Mouse (Mus musculus): ENCODE results near the gene Gli3. TPM values are rescaled to one million over a fixed set of nuclear protein-coding genes. Genes with fewer than 3 reads are reported as not detected.

Gli3 gene
- total RNA-seq, 2 experiments from 2014 or later: 3.3 to 4.7 TPM

GRCm38 (mm10) chr13:15488065-15488464 is 25.0 kb downstream of the Gli3 start:
- no peak for DNase-seq (ENCODE audit: low spot score in 2 of 2)

DNA sequence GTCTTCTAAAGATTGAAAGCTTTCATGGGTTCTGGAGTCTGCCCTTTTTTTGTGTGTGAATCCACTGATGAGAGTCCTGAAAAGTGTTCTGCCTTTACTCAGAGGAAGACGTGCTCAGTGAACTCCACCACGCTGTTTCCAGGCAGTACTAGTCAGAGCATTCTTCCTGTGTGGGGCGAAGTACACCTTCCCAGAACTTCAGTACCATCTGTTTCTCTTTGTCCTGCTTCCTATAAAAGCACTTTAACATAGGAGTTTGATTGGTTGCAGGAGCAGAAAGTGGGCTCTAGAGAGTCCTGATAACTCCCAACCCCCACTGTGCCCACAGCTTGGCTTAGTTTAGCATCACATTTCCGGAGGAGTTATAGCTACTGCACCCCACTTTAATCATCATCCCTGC is 32.8 kb downstream of the Gli3 start:
- no peak for DNase-seq (ENCODE audit: low spot score in 2 of 2)

DNA sequence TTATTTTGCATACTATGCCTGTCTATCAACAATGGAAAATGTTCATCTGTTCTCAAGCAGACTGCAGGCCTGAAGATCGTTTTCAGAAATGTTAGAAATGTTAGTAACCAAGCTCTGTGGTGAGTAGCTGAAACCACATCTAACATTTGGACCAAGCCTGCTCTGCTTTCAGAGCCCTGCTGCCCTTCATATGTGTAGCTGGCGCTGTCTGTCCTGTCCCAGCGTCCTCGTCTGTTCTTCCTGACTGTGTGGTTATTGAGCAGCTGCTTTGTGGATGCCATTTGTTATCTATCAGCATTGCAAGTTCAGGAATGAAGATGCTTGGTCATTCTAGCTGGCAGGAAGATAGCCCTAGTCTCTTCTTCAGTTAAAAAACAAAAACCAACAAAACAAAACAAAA is 35.3 kb downstream of the Gli3 start:
- DNase-seq (ENCODE audit: low spot score in 2 of 2): no peak

DNA sequence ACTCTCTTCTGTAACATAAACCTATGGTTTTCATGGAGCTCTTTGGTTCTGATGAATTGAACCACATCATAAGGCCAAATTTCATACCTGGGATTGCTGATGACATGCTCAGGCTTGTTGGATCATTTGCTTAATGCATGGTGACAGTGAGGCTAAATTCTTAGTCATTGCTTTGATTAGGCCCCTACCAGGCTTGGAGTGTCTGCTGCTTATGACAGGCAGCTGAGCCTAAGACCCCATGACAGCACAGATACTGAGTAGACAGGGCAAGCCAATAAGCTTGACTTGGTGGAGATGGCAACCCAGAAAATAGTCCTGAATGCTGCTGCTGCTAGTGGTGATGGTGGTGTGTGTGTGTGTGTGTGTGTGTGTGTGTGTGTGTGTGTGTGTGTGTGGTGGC is 47.9 kb downstream of the Gli3 start:
- no peak for DNase-seq (ENCODE audit: low spot score in 2 of 2)

GRCm38 (mm10) chr13:15513114-15513513 is 50.1 kb downstream of the Gli3 start:
- no peak for DNase-seq (ENCODE audit: low spot score in 2 of 2)

DNA sequence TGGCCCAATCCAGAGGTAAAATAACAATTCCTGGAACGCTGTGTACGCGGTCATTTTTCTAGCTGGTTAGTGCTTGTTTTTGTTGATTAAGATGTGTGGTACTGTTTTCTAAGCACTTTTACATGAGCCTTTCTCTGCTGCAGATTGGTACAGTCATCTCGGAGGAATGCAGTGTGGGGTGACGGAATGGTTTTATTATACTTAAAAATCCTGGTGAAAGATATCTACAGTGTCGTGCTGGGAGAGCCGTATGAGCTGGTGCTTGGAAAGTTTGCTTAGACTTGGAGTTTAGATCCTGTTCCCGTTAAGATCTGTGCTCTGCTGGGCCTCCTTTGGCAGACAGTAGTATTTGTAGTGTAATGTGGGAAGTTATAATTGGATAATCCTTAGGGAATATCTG is 51.0 kb downstream of the Gli3 start:
- no peak for DNase-seq (ENCODE audit: low spot score in 2 of 2)

GRCm38 (mm10) chr13:15517048-15517760 is 54.2 kb downstream of the Gli3 start:
- DNase-seq (ENCODE audit: low spot score in 2 of 2): no peak

DNA sequence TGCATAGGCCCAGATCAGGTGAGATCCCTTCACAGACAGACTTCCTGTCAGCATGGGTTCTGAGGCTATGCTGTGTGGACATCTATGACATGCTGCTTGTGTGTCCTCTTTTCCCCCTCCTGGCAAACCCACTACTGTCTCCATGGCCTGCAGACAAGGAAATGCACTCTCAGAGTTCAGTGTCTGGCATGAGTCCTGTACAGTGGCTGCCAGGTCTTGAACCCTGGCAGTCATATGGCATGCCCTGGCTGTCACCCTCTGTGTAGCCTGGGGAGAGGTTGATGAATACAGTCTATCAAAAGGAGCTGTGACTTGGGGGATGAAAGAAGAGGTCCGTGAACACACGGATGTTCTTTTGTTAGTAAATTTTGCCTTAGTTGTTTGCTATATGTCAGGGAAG is 57.3 kb downstream of the Gli3 start:
- no peak for DNase-seq (ENCODE audit: low spot score in 2 of 2)

DNA sequence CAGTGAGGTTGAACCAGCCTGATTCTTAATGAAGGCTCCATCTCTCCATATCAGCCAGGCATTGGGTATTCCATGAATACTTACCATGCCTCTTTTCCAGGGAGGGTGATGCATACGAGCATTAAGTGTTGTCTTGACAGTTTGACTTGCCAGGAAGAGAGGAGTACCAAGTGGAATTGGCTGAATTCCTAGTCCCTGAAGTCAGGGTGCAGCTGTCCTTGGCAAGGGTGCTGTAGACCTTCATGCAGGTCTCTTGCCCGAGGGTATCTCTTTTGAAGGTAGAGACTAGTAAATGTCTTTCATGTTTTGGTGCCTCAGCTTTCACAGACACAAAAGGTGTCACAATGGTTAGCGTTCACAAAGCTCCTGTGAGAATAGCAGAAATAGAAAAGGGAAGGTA is 59.1 kb downstream of the Gli3 start:
- no peak for DNase-seq (ENCODE audit: low spot score in 2 of 2)

DNA sequence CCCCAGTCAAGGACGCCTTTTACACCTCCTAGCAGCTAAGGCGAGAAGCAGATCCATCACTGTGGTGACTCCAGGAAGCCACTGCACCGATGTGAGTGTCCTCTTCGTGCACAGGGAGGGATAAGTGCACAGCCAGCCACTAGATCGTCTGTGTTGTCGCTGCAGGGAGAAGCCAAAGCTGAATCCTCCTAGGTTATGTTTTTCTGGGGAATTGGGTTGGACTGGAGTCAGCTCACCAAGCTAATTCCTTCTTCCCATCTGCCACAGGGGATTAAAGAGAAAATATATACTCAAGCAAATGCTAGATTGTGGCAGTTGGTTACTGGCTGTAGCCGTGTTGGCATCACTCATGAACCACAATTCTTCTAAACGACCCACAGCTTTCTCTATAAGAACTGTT is 61.2 kb downstream of the Gli3 start:
- DNase-seq (ENCODE audit: low spot score in 2 of 2): no peak

GRCm38 (mm10) chr13:15526691-15527090 is 63.7 kb downstream of the Gli3 start:
- DNase-seq (ENCODE audit: low spot score in 2 of 2): no peak

GRCm38 (mm10) chr13:15531568-15531967 is 68.5 kb downstream of the Gli3 start:
- DNase-seq (ENCODE audit: low spot score in 2 of 2): no peak

- no peak for DNase-seq (ENCODE audit: low spot score in 2 of 2)
Measured at GRCm38 (mm10) chr13:15537206-15537605, 74.2 kb downstream of the Gli3 start.

- DNase-seq (ENCODE audit: low spot score in 2 of 2): no peak
Measured at GRCm38 (mm10) chr13:15537611-15538010, 74.6 kb downstream of the Gli3 start.

GRCm38 (mm10) chr13:15538389-15538788 is 75.4 kb downstream of the Gli3 start:
- no peak for DNase-seq (ENCODE audit: low spot score in 2 of 2)

- peak in 1 of 2 experiments; percentile 8 for DNase-seq (ENCODE audit: low spot score in 2 of 2)
Measured at GRCm38 (mm10) chr13:15542053-15542452, 79.0 kb downstream of the Gli3 start.

- no peak for DNase-seq (ENCODE audit: low spot score in 2 of 2)
Measured at GRCm38 (mm10) chr13:15543169-15543887, 80.3 kb downstream of the Gli3 start.

DNA sequence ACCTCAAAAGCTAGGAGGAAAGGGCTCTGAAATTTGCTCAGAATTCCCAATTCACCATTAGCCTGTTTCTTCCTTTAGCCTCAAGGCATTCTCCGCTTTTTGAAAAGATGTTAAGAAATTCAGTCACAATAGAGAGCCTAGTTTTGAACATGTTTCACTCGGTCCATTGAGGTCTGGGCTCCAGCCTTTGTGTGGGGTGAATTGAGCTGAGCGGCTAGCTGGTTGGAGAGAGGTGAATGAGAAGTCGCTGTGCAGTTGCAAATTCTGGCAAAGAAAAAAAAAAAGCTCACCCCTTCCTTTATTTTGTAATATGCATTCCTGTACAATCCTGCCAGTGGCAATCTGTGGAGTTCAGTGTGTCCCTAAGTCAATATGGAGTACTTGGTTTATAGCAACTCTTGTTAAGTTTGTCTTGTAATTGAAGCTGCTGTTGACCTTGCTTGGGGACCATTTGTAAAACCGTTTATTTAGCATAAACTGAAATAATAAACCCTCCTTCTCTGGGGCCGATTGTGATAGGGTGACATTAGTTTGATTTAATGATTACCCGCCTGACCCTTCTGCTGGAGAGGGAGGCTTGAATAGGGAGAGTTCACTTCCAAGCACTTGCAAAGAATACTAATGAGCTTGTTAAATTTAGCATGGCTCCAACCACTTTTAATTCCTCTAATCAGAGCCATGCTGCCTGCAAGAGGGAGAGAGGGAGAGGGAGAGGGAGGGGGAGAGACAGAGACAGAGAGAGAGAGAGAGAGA is 81.0 kb downstream of the Gli3 start:
- no peak for DNase-seq (ENCODE audit: low spot score in 2 of 2)

DNA sequence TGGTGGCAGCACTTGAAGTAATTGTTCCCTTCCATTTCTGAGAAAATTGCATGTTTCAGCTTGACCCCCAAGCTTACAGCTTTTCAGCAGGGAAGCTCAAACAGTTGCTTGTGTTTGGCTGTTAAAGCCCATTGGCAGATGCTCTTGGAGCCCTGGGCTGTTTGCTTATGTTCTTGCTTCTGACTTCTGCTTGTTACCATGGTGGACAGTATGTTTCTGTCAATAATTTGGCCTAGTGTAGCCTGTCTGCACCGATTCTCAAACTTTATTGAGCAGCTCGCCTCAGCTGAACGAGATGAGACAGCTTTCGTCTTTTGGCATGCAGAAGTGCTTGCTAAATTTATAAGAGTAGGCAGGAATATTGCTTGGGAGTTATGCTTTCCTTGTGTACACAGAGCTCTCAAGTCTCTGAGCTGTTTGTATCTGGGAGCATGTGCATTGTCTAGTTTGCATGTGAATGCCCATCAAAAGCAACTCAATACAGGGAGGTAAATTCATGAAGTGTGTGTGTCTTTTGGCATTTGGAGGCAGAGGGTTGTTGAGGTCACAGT is 82.4 kb downstream of the Gli3 start:
- no peak for DNase-seq (ENCODE audit: low spot score in 2 of 2)

- no peak for DNase-seq (ENCODE audit: low spot score in 2 of 2)
Measured at GRCm38 (mm10) chr13:15546258-15546657, 83.2 kb downstream of the Gli3 start.

DNA sequence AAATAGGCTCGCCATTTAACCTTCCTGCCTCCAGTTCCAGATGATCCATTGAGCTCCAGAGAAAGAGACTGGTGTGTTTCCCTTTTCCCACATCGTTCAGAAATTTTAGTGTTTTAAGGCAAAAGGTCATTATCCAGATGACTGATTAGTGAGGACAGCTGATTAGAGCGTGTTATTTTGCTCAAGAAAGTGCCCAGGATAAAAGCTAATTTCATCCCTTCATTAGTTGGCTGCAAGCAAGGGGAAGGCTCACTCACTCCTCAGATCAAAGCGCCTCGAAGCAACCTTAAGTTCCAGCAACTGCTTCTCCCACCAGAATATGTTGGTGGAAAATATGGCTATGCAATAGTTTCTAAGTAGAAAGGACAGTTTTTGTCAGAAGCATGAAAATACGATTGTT is 86.4 kb downstream of the Gli3 start:
- no peak for DNase-seq (ENCODE audit: low spot score in 2 of 2)
